Mouse (Mus musculus): ENCODE results near the gene Ddx21. TPM values are rescaled to one million over a fixed set of nuclear protein-coding genes. Genes with fewer than 3 reads are reported as not detected.

Ddx21 gene
- polyA plus RNA-seq (2015; fragmentation: Nextera tagmentation; extraction: Ambion mirVana) = 9.6 and 11.1 TPM in 2 replicates

GRCm38 (mm10) chr10:62602177-62603040 is at the start of gene Ddx21:
Gene Ddx21, minus strand, starts transcription at chr10:62602281.
- H3K36me3 ChIP-seq (ENCODE audit: control insufficient read depth, insufficient read depth) = peaks cover 14% of the 10 kb centered on the region
- no peaks in the 10 kb centered on the region for H3K4me1 ChIP-seq (replicated peaks; ENCODE audit: control insufficient read depth, insufficient read depth, low read length)
- peak within 1 kb of the TSS; percentile 82 for H3K4me3 ChIP-seq (ENCODE audit: low read depth, low read length)
- peak within 1 kb of the TSS; percentile 67 for H3K27ac ChIP-seq (ENCODE audit: low read depth, low read length)
- peak; percentile 97 for ATAC-seq
- TF ChIP-seq CTCF (IDR thresholded peaks at IDR 0.05; ENCODE audit: low read depth) = no peak
- H3K9me3 ChIP-seq (ENCODE audit: control insufficient read depth) = no peaks in the 10 kb centered on the region
- H3K4me2 ChIP-seq (replicated peaks; ENCODE audit: low read depth) = peak within 1 kb of the TSS; percentile 92
- H3K9ac ChIP-seq (ENCODE audit: low read depth, low read length) = peak within 1 kb of the TSS; percentile 62
- 4% methylated on average over 53 of the region's 53 CpGs for WGBS
- H3K27me3 ChIP-seq (replicated peaks; ENCODE audit: control insufficient read depth, insufficient read depth, low read length) = no peaks in the 10 kb centered on the region

- H3K4me2 ChIP-seq (replicated peaks; ENCODE audit: low read depth) = peak within 1 kb of the TSS; percentile 82
- no peaks in the 10 kb centered on the region for H3K27me3 ChIP-seq (replicated peaks; ENCODE audit: control insufficient read depth, insufficient read depth, low read length)
- H3K9ac ChIP-seq (ENCODE audit: low read depth, low read length) = peak within 1 kb of the TSS; percentile 87
- peak within 1 kb of the TSS; percentile 94 for H3K4me3 ChIP-seq (ENCODE audit: low read depth, low read length)
- ATAC-seq = peak; percentile 100
- no peaks in the 10 kb centered on the region for H3K9me3 ChIP-seq (ENCODE audit: control insufficient read depth)
- under 1% methylated on average over 83 of the region's 89 CpGs for WGBS
- 0 out of 2 replicates have a peak, but pooled peaks cover 2% of the 10 kb centered on the region for H3K4me1 ChIP-seq (replicated peaks; ENCODE audit: control insufficient read depth, insufficient read depth, low read length)
- no peak for TF ChIP-seq CTCF (IDR thresholded peaks at IDR 0.05; ENCODE audit: low read depth)
- peak within 1 kb of the TSS; percentile 94 for H3K27ac ChIP-seq (ENCODE audit: low read depth, low read length)
- 0 out of 2 replicates have a peak, but pooled peaks cover 5% of the 10 kb centered on the region for H3K36me3 ChIP-seq (ENCODE audit: control insufficient read depth, insufficient read depth)
Measured at GRCm38 (mm10) chr10:62650881-62651810, 49.1 kb upstream of the Ddx21 start, which contains the start of gene Ddx50. Gene Ddx50, minus strand, starts transcription at chr10:62651218.

DNA sequence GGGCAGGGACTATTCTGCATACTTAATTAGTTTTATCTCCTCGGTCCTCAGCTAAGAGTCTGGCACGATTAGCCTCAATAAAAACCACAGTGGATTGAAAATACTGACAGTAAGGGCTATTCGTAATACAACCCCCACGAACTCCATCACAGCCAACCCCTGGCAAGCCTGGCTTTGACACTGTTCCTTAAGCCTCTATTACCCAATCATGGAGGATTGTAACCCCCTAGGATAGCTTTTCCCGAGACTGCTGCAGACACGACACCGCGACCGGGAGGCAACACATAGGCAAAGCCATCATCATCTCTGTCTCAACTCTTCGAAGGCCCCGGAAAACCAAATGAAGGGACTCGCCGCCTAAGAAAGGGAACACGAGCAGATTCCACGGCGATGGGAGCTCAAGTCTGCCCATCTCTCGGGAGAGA is 48.3 kb upstream of the Ddx21 start:
- 0 out of 2 replicates have a peak, but pooled peaks cover 2% of the 10 kb centered on the region for H3K4me1 ChIP-seq (replicated peaks; ENCODE audit: control insufficient read depth, insufficient read depth, low read length)
- H3K27me3 ChIP-seq (replicated peaks; ENCODE audit: control insufficient read depth, insufficient read depth, low read length) = no peaks in the 10 kb centered on the region
- H3K27ac ChIP-seq (ENCODE audit: low read depth, low read length) = peak overlapping the region; percentile 94
- no peak for TF ChIP-seq CTCF (IDR thresholded peaks at IDR 0.05; ENCODE audit: low read depth)
- H3K36me3 ChIP-seq (ENCODE audit: control insufficient read depth, insufficient read depth) = 0 out of 2 replicates have a peak, but pooled peaks cover 5% of the 10 kb centered on the region
- H3K4me3 ChIP-seq (ENCODE audit: low read depth, low read length) = peak overlapping the region; percentile 94
- H3K9ac ChIP-seq (ENCODE audit: low read depth, low read length) = peak overlapping the region; percentile 87
- no peaks in the 10 kb centered on the region for H3K9me3 ChIP-seq (ENCODE audit: control insufficient read depth)
- no peak for ATAC-seq
- H3K4me2 ChIP-seq (replicated peaks; ENCODE audit: low read depth) = peak overlapping the region; percentile 82
- 0% methylated on average over 17 of the region's 17 CpGs for WGBS

GRCm38 (mm10) chr10:62604161-62604560 is 2.1 kb upstream of the Ddx21 start:
- H3K4me2 ChIP-seq (replicated peaks; ENCODE audit: low read depth) = no peak overlapping the region
- WGBS = 85% methylated on average over 3 of the region's 3 CpGs
- H3K36me3 ChIP-seq (ENCODE audit: control insufficient read depth, insufficient read depth) = no peaks in the 10 kb centered on the region
- H3K4me3 ChIP-seq (ENCODE audit: low read depth, low read length) = no peak overlapping the region
- TF ChIP-seq CTCF (IDR thresholded peaks at IDR 0.05; ENCODE audit: low read depth) = no peak
- H3K27ac ChIP-seq (ENCODE audit: low read depth, low read length) = no peak overlapping the region
- H3K9ac ChIP-seq (ENCODE audit: low read depth, low read length) = no peak overlapping the region
- no peaks in the 10 kb centered on the region for H3K9me3 ChIP-seq (ENCODE audit: control insufficient read depth)
- no peaks in the 10 kb centered on the region for H3K4me1 ChIP-seq (replicated peaks; ENCODE audit: control insufficient read depth, insufficient read depth, low read length)
- ATAC-seq = no peak
- H3K27me3 ChIP-seq (replicated peaks; ENCODE audit: control insufficient read depth, insufficient read depth, low read length) = no peaks in the 10 kb centered on the region

DNA sequence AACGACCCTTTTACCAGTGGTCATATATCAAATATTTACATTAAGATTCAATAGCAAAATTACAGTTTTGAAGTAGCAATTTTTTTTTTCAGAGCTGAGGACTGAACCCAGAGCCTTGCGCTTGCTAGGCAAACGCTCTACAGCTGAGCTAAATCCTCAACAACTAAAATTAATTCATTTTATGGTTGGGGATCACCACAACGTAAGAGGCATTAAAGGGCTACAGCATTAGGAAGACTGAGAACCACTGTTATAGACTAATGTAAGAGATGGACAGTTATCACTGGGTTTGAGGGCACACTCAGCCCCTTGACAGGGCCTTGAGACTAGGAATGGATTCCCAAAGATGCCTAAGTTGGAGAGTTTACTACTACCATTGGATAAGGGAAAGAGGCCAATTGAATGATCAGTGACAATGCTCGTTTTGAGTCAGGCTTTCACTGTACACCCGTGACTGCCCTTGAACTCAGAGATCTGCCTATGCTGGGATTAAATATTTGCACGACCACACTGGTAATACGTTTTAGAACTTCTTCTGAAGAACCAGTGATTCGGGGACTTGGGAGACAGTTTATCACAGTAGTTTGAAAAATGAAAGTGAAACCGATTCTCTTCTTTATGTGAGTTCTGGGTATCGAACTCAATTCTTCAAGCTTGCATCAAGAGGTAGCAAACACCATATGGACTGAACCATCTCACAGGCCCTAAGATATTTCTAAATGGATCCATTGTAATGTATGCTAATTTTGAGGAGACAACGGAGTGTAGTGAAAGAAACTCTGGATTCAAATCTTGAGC is 1.4 kb upstream of the Ddx21 start:
- TF ChIP-seq CTCF (IDR thresholded peaks at IDR 0.05; ENCODE audit: low read depth) = no peak
- H3K27ac ChIP-seq (ENCODE audit: low read depth, low read length) = no peak overlapping the region
- no peaks in the 10 kb centered on the region for H3K27me3 ChIP-seq (replicated peaks; ENCODE audit: control insufficient read depth, insufficient read depth, low read length)
- peak overlapping the region; percentile 92; the same call in 1 of the 2 replicates for H3K4me2 ChIP-seq (replicated peaks; ENCODE audit: low read depth)
- 0 out of 2 replicates have a peak overlapping the region, but pooled peaks have one; percentile 62 for H3K9ac ChIP-seq (ENCODE audit: low read depth, low read length)
- H3K4me1 ChIP-seq (replicated peaks; ENCODE audit: control insufficient read depth, insufficient read depth, low read length) = no peaks in the 10 kb centered on the region
- WGBS = 74% methylated on average over 12 of the region's 12 CpGs
- ATAC-seq = no peak
- H3K4me3 ChIP-seq (ENCODE audit: low read depth, low read length) = no peak overlapping the region
- H3K9me3 ChIP-seq (ENCODE audit: control insufficient read depth) = no peaks in the 10 kb centered on the region
- peaks cover 5% of the 10 kb centered on the region for H3K36me3 ChIP-seq (ENCODE audit: control insufficient read depth, insufficient read depth)

All from intestine, postnatal 0 days (tissue).